Mouse (Mus musculus): ENCODE measurements around the gene Itga5.
A peak's percentile ranks its signal among the peaks of the same experiment; 100 is the strongest.

Gene Itga5

GRCm38 (mm10) chr15:103365471-103366375 is 840 bp downstream of the Itga5 start:
- peak; percentile 70 to 74 for DNase-seq (ENCODE audit: low spot score in 2 of 2)

GRCm38 (mm10) chr15:103364761-103365160 is 1.8 kb downstream of the Itga5 start:
- DNase-seq (ENCODE audit: low spot score in 2 of 2): no peak

GRCm38 (mm10) chr15:103363809-103364208 is 2.8 kb downstream of the Itga5 start:
- DNase-seq (ENCODE audit: low spot score in 2 of 2): no peak

- no peak for DNase-seq (ENCODE audit: low spot score in 2 of 2)
Observed at GRCm38 (mm10) chr15:103362950-103363349, 3.6 kb downstream of the Itga5 start.

GRCm38 (mm10) chr15:103362333-103362732 is 4.2 kb downstream of the Itga5 start:
- no peak for DNase-seq (ENCODE audit: low spot score in 2 of 2)

GRCm38 (mm10) chr15:103361269-103361668 is 5.3 kb downstream of the Itga5 start:
- DNase-seq (ENCODE audit: low spot score in 2 of 2): no peak

- DNase-seq (ENCODE audit: low spot score in 2 of 2): peak; percentile 60 to 67
Observed at GRCm38 (mm10) chr15:103359869-103360602, 6.5 kb downstream of the Itga5 start.

- DNase-seq (ENCODE audit: low spot score in 2 of 2): peak; percentile 50 to 58
Observed at GRCm38 (mm10) chr15:103359122-103359510, 7.4 kb downstream of the Itga5 start.

- peak; percentile 50 to 57 for DNase-seq (ENCODE audit: low spot score in 2 of 2)
Observed at GRCm38 (mm10) chr15:103358278-103359121, 8.1 kb downstream of the Itga5 start.

- DNase-seq (ENCODE audit: low spot score in 2 of 2): no peak
Observed at GRCm38 (mm10) chr15:103357817-103358216, 8.7 kb downstream of the Itga5 start.

GRCm38 (mm10) chr15:103356130-103356529 is 10.4 kb downstream of the Itga5 start:
- DNase-seq (ENCODE audit: low spot score in 2 of 2): no peak

GRCm38 (mm10) chr15:103355420-103355819 is 11.1 kb downstream of the Itga5 start:
- DNase-seq (ENCODE audit: low spot score in 2 of 2): peak in 1 of 2 experiments; percentile 56

- DNase-seq (ENCODE audit: low spot score in 2 of 2): no peak
Observed at GRCm38 (mm10) chr15:103354690-103355089, 11.9 kb downstream of the Itga5 start.

- no peak for DNase-seq (ENCODE audit: low spot score in 2 of 2)
Observed at GRCm38 (mm10) chr15:103353511-103354256, 12.9 kb downstream of the Itga5 start.

- no peak for DNase-seq (ENCODE audit: low spot score in 2 of 2)
Observed at GRCm38 (mm10) chr15:103352856-103353255, 13.7 kb downstream of the Itga5 start.

GRCm38 (mm10) chr15:103347275-103347684 is 19.3 kb downstream of the Itga5 start:
- DNase-seq (ENCODE audit: low spot score in 2 of 2): peak in 1 of 2 experiments; percentile 57

- DNase-seq (ENCODE audit: low spot score in 2 of 2): no peak
Observed at GRCm38 (mm10) chr15:103345789-103346188, 20.8 kb downstream of the Itga5 start.

GRCm38 (mm10) chr15:103343556-103343955 is 23.0 kb downstream of the Itga5 start:
- no peak for DNase-seq (ENCODE audit: low spot score in 2 of 2)

- DNase-seq (ENCODE audit: low spot score in 2 of 2): no peak
Observed at GRCm38 (mm10) chr15:103343008-103343407, 23.6 kb downstream of the Itga5 start.

- DNase-seq (ENCODE audit: low spot score in 2 of 2): peak; percentile 60 to 77
Observed at GRCm38 (mm10) chr15:103342415-103342814, 24.1 kb downstream of the Itga5 start.

GRCm38 (mm10) chr15:103341547-103341946 is 25.0 kb downstream of the Itga5 start:
- DNase-seq (ENCODE audit: low spot score in 2 of 2): no peak

Measured in heart, adult 9 months (tissue).